9 mouse cellular contexts compared by ENCODE assay signal in genomic region chr16:49854194-49854593, GRCm38 (mm10). TPM values are rescaled to one million over a fixed set of nuclear protein-coding genes. Genes with fewer than 3 reads are reported as not detected.
DNase-seq lines count a peak whose midpoint lies in the region; ATAC-seq and TF ChIP-seq lines count a peak whose summit lies in the region.
"Had no signal": no experiment of that assay in that cellular context is flagged by ENCODE, and none has a peak within 500 bp of the region (broad histone marks: within the 10 kb centered on the region; RNA-seq: fewer than 3 reads in every experiment).

No protein-coding gene starts in this region.

- peaks cover 8% of the 10 kb centered on the region for H3K4me1 ChIP-seq in heart, adult 2 months (ENCODE audit: control insufficient read depth, insufficient read depth, low read length)
- H3K4me1 ChIP-seq in hindbrain, postnatal 0 days (ENCODE audit: insufficient read depth, low read length): no peaks in the 10 kb centered on the region

- no peaks in the 10 kb centered on the region for H3K27me3 ChIP-seq in heart, adult 2 months (ENCODE audit: control insufficient read depth, insufficient read depth, low read length)
- H3K27me3 ChIP-seq in hindbrain, postnatal 0 days (ENCODE audit: insufficient read depth, low read length): no peaks in the 10 kb centered on the region
- H3K27me3 ChIP-seq: embryonic facial prominence, embryonic 15.5 days had no signal

- H3K9ac ChIP-seq in heart, adult 2 months (ENCODE audit: low read depth, low read length): no peak overlapping the region
- no peak overlapping the region for H3K9ac ChIP-seq in hindbrain, postnatal 0 days (replicated peaks; ENCODE audit: low read length)

- peak overlapping the region; percentile 72 for H3K4me2 ChIP-seq in hindbrain, postnatal 0 days (ENCODE audit: low read depth, low read length)

- H3K27ac ChIP-seq in heart, adult 2 months: peak overlapping the region; percentile 99
- H3K27ac ChIP-seq in hindbrain, postnatal 0 days: no peak overlapping the region

- H3K9me3 ChIP-seq in hindbrain, postnatal 0 days (ENCODE audit: low read length): no peaks in the 10 kb centered on the region
- H3K9me3 ChIP-seq: embryonic facial prominence, embryonic 15.5 days had no signal

- peaks cover 9% of the 10 kb centered on the region for H3K36me3 ChIP-seq in heart, adult 2 months (ENCODE audit: control insufficient read depth, insufficient read depth, low read length)
- no peaks in the 10 kb centered on the region for H3K36me3 ChIP-seq in hindbrain, postnatal 0 days (ENCODE audit: insufficient read depth, low read length)
- H3K36me3 ChIP-seq: embryonic facial prominence, embryonic 15.5 days had no signal

- intact Hi-C loops in heart, adult 2 months (cut with DNase I): loop anchor here (10.0 kb wide), 1 partner anchor 881 kb away; no protein-coding TSS in a partner anchor

- no peak for TF ChIP-seq EP300 in heart, adult 2 months (IDR thresholded peaks at IDR 0.05; ENCODE audit: insufficient read depth, low read depth, low read length)

- peak; percentile 46 for ATAC-seq in CD4-positive, CD25-positive, alpha-beta regulatory T cell, adult 4 months
- no peak for ATAC-seq in hindbrain, postnatal 0 days
- 0 out of 2 replicates have a peak, but pooled peaks have one; percentile 9 for ATAC-seq in monocyte, adult 5-6 weeks (replicated peaks; ENCODE audit: insufficient number of reproducible peaks, low FRiP score, low TSS enrichment, poor library complexity, severe bottlenecking)
- ATAC-seq in megakaryocyte-erythroid progenitor cell, adult 5-6 weeks (replicated peaks; ENCODE audit: low FRiP score, low TSS enrichment, poor library complexity, severe bottlenecking): no peak

- no peak for TF ChIP-seq POLR2A in heart, adult 2 months (IDR thresholded peaks at IDR 0.05; ENCODE audit: insufficient read depth, low read depth, low read length)

- 81% methylated on average over 6 of the region's 6 CpGs for WGBS in heart, adult 2 months
- WGBS in hindbrain, postnatal 0 days: 93% methylated on average over 6 of the region's 6 CpGs

- DNase-seq in heart, adult 2 months: no peak
- no peak for DNase-seq in heart, adult 11 months
- DNase-seq in hindbrain, postnatal 0 days (ENCODE audit: low spot score): no peak
- no peak for DNase-seq in right cerebral cortex, postnatal 10 days (ENCODE audit: low spot score in 2 of 2)
- no peak for DNase-seq in urinary bladder, postnatal 14 days (ENCODE audit: low spot score)

- TF ChIP-seq CTCF in heart, adult 2 months (IDR thresholded peaks at IDR 0.05): no peak
- no peak for TF ChIP-seq CTCF in hindbrain, postnatal 0 days (IDR thresholded peaks at IDR 0.05; ENCODE audit: low read depth)

- no peak overlapping the region for H3K4me3 ChIP-seq in heart, adult 2 months
- no peak overlapping the region for H3K4me3 ChIP-seq in hindbrain, postnatal 0 days (ENCODE audit: low read length)

- no peaks in the 10 kb centered on the region for H3K79me2 ChIP-seq in heart, adult 2 months (replicated peaks; ENCODE audit: control insufficient read depth, insufficient read depth, low read length)

RNA-seq across cellular contexts. Expression of gene Cd47, which starts 53.9 kb away (rescaled TPM):
- total RNA-seq in heart, adult 2 months (2021): 10 to 100 TPM; 76.5 to 87.1 TPM
- 30.9 and 49.3 TPM in 2 replicates for polyA plus RNA-seq in heart, adult 2 months (2012; rRNA removed)
- polyA plus RNA-seq in CD4-positive, CD25-positive, alpha-beta regulatory T cell, adult 4 months (2017; shearing (Covaris generic)): 100 to 1,000 TPM; 184 to 254 TPM
- total RNA-seq in hindbrain, postnatal 0 days (2014; rRNA removed): 38.9 and 44.3 TPM in 2 replicates
- 235 and 238 TPM in 2 replicates for polyA plus RNA-seq in hindbrain, postnatal 0 days (2015; fragmentation: Nextera tagmentation; extraction: Ambion mirVana)
- total RNA-seq in monocyte, adult 5-6 weeks (2017): 293 to 337 TPM (median 305 TPM) in 3 replicates
- total RNA-seq in megakaryocyte-erythroid progenitor cell, adult 5-6 weeks (2014; fragmentation: Nextera tagmentation): 237 and 252 TPM in 2 replicates
- 166 and 180 TPM in 2 replicates for total RNA-seq in megakaryocyte-erythroid progenitor cell, adult 5-6 weeks (2017)

Comparison
In these comparisons a context has a peak if more than half of its experiments do, and no peak if none do; other contexts are left out.
1. ATAC-seq: peak in CD4-positive, CD25-positive, alpha-beta regulatory T cell, adult 4 months (single experiment) and monocyte, adult 5-6 weeks (single experiment); none in hindbrain, postnatal 0 days (single experiment) and megakaryocyte-erythroid progenitor cell, adult 5-6 weeks (single experiment).